Mouse (Mus musculus): ENCODE measurements around the gene 2210408I21Rik.
A peak's percentile ranks its signal among the peaks of the same experiment; 100 is the strongest.
"Not testable (repeated sequence)": the region's sequence is repeated elsewhere in the genome, so short reads cannot be mapped to it uniquely, and the experiment has no call there.

The 2210408I21Rik gene

GRCm38 (mm10) chr13:77134931-77135620, at the start of gene 2210408I21Rik, which contains the start of gene Slf1:
2210408I21Rik (plus strand) TSS chr13:77135540.
Slf1 (minus strand) TSS chr13:77135473.
- peak; percentile 92 for DNase-seq

DNA sequence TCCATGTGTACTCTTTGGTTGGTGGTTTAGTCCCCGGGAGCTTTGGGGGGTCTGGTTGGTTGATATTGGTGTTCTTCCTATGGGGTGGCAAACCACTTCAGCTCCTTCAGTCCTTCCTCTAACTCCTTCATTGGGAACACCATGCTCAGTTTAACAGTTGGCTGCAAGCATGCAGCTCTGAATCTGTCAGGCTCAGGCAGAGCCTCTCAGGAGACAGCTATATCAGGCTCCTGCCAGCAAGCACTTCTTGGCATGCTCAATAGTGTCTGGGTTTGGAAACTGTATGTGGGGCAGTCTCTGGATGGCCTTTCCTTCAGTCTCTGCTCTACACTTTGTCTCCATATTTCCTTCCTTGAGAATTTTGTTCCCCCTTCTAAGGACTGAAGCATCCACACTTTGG, 42.5 kb upstream of the 2210408I21Rik start:
- DNase-seq = not testable (repeated sequence)

- no peak for DNase-seq
Observed at GRCm38 (mm10) chr13:77107734-77108133, 27.6 kb upstream of the 2210408I21Rik start.

GRCm38 (mm10) chr13:77118695-77119094, 16.6 kb upstream of the 2210408I21Rik start:
- no peak for DNase-seq

DNA sequence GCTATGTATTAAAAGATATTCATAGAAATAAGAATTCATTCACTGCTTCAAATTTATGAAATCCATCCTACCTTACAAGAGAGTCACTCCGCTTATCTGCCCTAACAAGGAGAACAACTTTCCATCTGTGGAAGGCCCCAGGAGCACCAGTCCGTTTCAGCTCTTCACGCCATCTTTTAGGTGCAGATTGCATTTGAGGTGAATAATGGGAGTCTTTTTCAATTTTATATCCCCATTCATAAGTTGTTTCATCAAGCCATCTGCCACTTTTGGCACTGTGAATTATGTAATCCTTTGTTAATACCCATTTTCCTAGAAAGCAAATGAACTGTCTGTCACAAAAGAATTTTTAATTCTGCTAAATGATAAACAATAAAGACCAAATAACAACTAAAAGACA, 10.2 kb upstream of the 2210408I21Rik start:
- no peak for DNase-seq

GRCm38 (mm10) chr13:77128240-77128639, 7.1 kb upstream of the 2210408I21Rik start:
- no peak for DNase-seq

- no peak for DNase-seq
Observed at GRCm38 (mm10) chr13:77131132-77131531, 4.2 kb upstream of the 2210408I21Rik start.

GRCm38 (mm10) chr13:77135621-77135981, 261 bp downstream of the 2210408I21Rik start:
- DNase-seq = no peak

GRCm38 (mm10) chr13:77140890-77141289, 5.5 kb downstream of the 2210408I21Rik start:
- DNase-seq = no peak

DNA sequence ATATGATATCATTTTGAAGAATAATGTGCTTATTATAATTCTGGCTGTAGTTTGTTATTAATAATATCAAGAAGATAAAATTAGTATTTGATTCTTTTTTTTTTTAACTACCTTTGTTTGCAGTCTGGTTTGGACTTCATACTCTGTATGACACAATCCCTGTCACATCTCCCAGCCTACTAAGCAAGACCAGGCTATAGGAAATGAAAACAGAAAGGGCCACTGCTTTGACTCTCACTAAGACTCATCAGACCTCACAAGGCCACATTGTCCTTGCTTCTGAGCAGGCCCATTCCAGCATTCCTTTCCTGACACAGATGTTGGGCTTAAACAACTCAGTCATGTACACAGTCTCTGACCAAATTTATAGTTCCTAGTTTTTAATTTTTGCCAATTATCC, 42.6 kb downstream of the 2210408I21Rik start:
- DNase-seq = no peak

DNA sequence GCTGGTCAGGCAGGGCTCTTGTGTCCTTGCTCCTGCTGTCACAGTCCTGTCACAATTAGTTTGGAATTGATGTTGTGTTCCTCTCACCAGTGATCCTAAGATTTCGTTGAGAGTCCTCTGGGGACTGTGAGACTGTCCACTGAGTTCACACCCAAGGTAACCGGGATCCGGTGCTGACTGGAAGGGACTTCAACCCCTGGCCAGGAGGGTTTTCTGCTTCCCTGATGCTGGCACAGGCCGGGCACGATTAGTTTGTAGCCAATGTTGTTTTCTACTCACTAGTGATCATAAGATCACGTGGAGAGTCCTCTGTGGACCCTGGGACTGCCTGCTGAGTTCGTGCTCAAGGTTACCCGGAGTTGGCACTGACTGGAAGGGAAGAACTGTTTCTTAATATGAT, 55.3 kb downstream of the 2210408I21Rik start:
- no peak for DNase-seq

DNA sequence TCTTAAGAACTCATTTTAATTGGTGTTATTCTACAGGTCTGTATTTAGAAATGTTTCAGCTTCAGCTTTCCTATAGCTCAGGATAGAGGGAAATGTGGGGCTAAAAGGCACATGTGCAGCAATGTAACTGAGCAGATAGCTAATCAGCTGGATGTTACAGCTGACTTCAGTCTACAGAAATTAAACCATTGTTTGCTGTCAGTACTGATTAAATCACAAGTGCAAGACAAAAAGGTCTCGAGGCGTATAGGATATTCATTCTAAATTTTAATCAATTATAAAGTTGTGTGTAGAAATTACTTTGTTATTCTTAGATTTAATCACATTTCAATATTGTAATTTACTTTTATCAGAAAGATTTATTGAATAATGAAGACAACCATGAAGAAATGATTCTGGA, 56.9 kb downstream of the 2210408I21Rik start:
- no peak for DNase-seq

DNA sequence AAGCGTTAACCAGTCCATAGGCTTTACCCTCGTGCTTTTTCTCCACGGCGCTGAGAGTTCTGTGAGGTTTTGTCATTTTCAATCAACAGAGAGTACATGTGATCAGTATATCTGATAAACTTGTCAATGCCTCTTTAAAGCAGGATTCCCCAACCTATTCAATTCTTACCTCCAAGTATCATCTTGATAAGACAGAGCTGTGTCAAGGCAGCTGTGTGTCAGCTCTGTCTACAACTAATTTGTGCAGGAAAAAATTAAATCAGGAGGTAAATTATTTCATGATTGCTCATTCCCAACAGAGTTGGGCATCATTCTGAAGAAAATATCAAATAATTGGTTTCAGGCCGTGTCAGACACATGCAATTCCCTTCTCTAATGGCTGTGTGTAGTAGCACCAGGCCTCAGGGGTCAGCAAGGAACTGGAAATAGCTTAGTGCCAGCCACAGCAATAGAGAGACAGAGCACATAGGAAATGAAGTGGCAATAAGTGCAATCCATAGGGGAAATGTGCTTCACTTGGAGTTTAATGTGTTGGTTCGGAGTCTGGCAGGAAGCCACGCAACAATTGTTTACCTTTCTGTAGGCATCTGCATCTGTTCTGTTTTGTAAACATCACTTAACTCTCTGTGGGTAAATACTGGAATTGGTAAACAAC, 73.6 kb downstream of the 2210408I21Rik start:
- no peak for DNase-seq

GRCm38 (mm10) chr13:77213196-77213595, 77.9 kb downstream of the 2210408I21Rik start:
- DNase-seq = no peak

DNA sequence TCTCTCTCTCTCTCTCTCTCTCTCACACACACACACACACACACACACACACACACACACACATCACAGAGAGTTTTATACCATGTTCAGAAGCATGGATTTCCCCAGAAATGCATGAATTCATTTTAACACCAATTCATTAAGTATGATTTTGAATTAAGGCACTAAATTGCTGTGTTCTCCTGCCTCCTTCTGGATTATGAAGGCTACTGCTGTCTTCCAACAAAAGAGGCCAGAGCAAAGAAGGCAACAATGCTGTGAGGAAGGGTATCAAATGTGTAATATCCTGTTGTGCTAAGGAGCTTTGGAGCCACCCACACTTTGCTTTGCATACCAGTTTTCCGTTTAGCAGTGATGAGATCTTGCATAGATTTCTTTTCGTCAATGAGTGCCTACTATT, 80.1 kb downstream of the 2210408I21Rik start:
- DNase-seq = no peak

DNA sequence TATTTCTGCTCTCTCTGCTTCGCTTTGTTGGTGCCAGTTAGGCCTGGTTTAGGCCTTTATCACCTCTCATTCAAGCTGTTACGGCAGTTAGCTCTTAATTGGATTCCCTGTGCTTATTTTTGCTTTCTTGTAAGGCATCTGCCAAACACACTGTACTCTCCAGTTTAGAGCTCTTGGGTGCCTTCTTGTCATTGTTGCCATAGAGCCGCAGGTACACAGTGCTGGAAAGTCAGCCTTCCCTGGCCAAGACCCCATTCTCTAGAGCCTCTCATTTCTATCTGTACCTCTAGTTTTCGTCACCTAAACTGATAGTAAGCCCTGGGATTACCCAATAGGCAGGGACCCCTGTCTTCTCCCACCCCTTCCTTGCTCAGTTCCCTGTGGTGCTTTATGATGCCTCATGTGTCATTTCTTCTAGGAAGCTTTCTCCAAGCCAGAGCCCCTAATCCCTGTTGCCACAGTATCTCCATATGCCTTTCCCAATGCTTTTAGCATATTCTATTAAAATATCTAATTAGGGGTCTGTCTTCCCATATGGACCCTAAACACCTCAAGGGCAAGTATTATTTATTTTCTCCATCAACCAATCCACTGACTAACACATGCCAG, 82.4 kb downstream of the 2210408I21Rik start:
- no peak for DNase-seq

DNA sequence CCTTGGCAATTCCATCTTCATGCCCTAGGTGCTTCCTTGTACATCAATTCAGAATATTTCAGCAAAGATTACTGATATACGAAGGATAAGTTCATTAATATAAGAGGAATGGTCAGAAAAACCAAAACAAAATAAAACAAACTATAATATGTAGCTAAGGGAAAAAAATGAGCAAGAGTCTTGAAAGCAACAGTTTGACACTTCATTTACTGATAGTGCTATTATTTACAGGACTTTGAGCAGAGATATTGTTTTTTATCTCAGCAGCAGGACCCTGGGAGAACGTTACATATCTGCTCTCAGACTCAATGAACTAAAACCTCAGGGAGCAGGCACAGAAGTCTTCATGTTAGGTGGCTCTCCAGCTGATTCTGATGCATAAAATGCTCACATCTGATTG, 85.7 kb downstream of the 2210408I21Rik start:
- no peak for DNase-seq

DNA sequence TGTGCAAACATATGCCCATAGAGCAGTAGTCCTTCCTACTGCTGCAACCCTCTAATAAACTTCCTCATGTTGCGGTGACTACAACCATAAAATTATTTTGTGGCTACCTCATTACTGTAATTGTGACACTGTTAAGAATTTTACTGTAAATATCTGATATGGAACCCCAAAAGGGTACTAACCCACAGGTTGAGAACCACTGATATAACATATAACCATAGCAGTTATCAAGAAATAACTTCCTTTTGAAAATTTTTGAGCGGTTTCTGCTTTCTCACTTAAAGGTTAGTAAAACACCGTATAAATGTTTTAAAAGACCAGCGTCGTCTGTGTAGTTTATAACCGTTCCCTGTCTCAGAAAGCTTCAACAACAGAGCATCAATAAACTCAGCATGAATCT, 121.2 kb downstream of the 2210408I21Rik start:
- no peak for DNase-seq

GRCm38 (mm10) chr13:77262715-77263338, 127.5 kb downstream of the 2210408I21Rik start:
- no peak for DNase-seq

DNA sequence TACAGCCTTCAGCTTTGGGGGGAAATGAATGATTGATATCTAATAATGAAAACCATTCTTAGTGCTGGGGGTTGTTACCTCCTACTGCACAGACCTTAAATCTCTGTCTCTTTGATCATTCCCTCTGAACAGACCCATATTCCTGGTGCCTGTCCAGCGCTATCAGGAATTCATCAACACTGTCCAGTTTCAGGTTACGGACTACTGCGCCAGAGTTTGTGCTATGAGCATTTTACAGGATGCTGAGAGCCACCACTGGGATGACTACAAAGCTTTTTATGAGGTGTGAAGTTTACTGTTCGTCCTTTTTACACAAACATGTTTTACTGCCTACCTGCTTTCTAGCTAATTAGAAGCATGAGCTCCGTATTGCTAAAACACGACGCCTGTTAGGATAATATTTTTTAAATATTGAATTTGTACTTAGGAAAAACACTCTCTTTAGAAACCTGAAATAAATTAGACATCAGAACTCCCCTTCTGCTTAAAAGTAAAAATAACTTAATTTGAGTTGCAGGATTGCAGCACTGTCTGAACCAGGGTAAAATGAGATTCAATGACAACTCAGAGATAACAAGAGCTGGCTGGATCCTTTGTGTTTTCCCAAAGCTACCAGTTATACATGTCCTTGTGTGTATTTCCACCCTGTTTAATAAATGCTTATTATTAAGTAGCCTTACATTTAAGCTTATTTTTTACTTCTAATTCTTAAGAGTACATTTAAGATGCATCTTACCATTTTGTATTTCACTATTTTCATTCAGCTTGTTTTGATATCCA, 128.2 kb downstream of the 2210408I21Rik start:
- no peak for DNase-seq

GRCm38 (mm10) chr13:77264481-77264880, 129.1 kb downstream of the 2210408I21Rik start:
- DNase-seq = no peak

- no peak for DNase-seq
Observed at GRCm38 (mm10) chr13:77275172-77275747, 139.9 kb downstream of the 2210408I21Rik start.

Data from kidney, postnatal 14 days (tissue).